Mouse (Mus musculus): Measurements from ENCODE around the gene Klhl29. TPM values are rescaled to one million over a fixed set of nuclear protein-coding genes. Genes with fewer than 3 reads are reported as not detected.

Gene Klhl29
- polyA plus RNA-seq, 1 experiment from 2014 or later, result 0.35 TPM

DNA sequence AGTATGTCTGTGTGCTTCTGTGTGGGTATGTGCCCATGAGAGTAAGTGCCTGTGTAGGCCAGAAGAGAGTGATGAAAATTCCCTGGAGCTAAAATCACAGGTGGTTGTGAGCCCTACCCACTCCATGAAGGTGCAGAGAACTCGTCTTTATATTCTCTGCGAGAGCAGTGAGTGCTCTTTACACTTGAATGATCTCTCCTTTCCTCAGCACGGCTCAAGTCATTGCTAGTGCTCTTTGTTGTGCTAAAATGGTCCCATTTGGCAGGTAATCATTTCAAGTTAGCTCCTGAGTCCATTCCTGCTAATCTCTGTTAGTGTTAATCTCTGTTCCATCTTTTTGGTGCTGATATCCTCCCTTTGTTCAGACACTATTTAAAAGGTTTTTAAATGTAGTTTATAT is 307.9 kb downstream of the Klhl29 start:
- Histone ChIP-seq H3K9me3 (ENCODE audit: control insufficient read depth, low read length) (no peaks in the 10 kb centered on the region), H3K27me3 (ENCODE audit: control insufficient read depth, insufficient read depth, low read depth, low read length) (no peaks in the 10 kb centered on the region), H3K4me1 (replicated peaks; ENCODE audit: control insufficient read depth, insufficient read depth, low read length) (no peaks in the 10 kb centered on the region), H3K4me2 (ENCODE audit: low read depth, low read length) (no peak overlapping the region), H3K36me3 (ENCODE audit: control insufficient read depth, insufficient read depth, low read length) (no peaks in the 10 kb centered on the region), H3K4me3 (ENCODE audit: low read length) (no peak overlapping the region), H3K9ac (ENCODE audit: low read length) (no peak overlapping the region), H3K27ac (ENCODE audit: low read length) (no peak overlapping the region)
- no peak for ATAC-seq (ENCODE audit: low read depth)
- 50% methylated on average over 3 of the region's 3 CpGs for WGBS

DNA sequence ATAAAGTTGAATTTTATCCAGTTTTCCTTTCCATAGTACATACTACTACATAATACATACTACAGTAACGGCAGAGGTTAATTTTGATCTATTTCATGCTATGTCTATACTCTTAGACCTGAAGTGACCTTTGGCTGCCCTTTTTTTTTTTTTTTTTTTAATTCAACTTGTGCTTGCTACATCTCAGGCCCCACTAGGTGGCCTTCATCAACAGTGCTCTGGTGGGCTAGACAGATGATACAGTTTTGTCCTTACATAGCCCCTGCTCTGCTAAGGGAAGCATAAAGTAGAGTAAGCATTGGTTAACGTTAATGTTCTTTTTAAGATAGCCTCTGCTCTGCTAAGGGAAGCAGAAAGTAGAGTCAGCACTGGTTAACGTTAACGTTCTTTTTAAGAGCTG is 327.4 kb downstream of the Klhl29 start:
- ATAC-seq (ENCODE audit: low read depth), result no peak
- no peak overlapping the region for H3K4me3 ChIP-seq (ENCODE audit: low read length)
- no peaks in the 10 kb centered on the region for H3K4me1 ChIP-seq (replicated peaks; ENCODE audit: control insufficient read depth, insufficient read depth, low read length)
- whole genome bisulfite sequencing, result 94% methylated on average over 4 of the region's 4 CpGs
- no peak overlapping the region for H3K27ac ChIP-seq (ENCODE audit: low read length)
- no peak overlapping the region for H3K9ac ChIP-seq (ENCODE audit: low read length)
- H3K9me3 ChIP-seq (ENCODE audit: control insufficient read depth, low read length), result peaks cover 22% of the 10 kb centered on the region
- H3K27me3 ChIP-seq (ENCODE audit: control insufficient read depth, insufficient read depth, low read depth, low read length), result no peaks in the 10 kb centered on the region
- no peak overlapping the region for H3K4me2 ChIP-seq (ENCODE audit: low read depth, low read length)
- peaks cover 10% of the 10 kb centered on the region; the same call in 1 of the 2 replicates for H3K36me3 ChIP-seq (ENCODE audit: control insufficient read depth, insufficient read depth, low read length)

DNA sequence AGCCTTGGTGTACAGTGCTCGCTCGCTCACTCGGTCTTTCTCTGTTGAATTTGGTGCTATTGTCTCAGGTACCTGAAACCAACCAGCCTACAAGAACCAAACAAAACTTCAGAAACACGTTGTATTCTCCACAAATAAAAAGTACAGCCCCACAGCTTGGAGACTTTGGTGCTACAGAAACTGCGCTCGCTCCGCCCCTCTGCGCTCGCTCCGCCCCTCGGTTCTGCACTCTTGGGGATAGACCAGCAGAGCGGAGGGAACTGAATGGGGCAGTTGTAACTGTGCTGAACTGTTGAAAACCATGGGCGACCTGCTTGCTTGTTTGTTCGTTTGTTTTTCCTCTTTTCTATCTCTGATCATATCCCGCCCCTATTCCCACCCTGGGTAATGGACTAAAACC is 331.3 kb downstream of the Klhl29 start:
- Histone ChIP-seq H3K9ac (ENCODE audit: low read length) (no peak overlapping the region), H3K36me3 (ENCODE audit: control insufficient read depth, insufficient read depth, low read length) (peaks cover 10% of the 10 kb centered on the region; the same call in 1 of the 2 replicates), H3K4me1 (replicated peaks; ENCODE audit: control insufficient read depth, insufficient read depth, low read length) (no peaks in the 10 kb centered on the region), H3K27ac (ENCODE audit: low read length) (no peak overlapping the region), H3K4me2 (ENCODE audit: low read depth, low read length) (no peak overlapping the region), H3K4me3 (ENCODE audit: low read length) (no peak overlapping the region), H3K27me3 (ENCODE audit: control insufficient read depth, insufficient read depth, low read depth, low read length) (no peaks in the 10 kb centered on the region), H3K9me3 (ENCODE audit: control insufficient read depth, low read length) (peaks cover under 1% of the 10 kb centered on the region; the same call in 1 of the 2 replicates)
- ATAC-seq (ENCODE audit: low read depth), result no peak
- 92% methylated on average over 15 of the region's 15 CpGs for WGBS

DNA sequence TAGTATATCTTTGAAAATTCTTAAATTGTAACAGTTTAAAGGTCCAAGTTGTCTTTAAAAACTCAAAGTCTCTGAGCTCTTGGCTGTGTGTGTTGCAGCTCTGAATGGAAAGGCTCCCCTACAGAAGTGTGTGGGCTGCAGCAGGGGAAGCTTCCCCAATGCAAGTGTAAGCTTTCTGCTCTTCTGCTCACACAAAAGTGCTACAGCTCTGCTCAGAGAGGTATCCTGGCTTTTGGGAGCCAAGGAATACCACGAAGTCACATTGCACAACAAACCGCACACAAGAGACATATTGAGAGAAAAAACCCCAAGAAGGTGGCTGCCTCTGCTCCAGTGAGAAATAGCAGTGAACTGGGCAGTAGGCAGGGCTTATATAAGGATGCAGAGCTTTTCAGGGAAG is 337.5 kb downstream of the Klhl29 start:
- Histone ChIP-seq H3K36me3 (ENCODE audit: control insufficient read depth, insufficient read depth, low read length) (peaks cover 6% of the 10 kb centered on the region; the same call in 1 of the 2 replicates), H3K4me3 (ENCODE audit: low read length) (no peak overlapping the region), H3K27ac (ENCODE audit: low read length) (no peak overlapping the region), H3K9me3 (ENCODE audit: control insufficient read depth, low read length) (no peaks in the 10 kb centered on the region), H3K4me1 (replicated peaks; ENCODE audit: control insufficient read depth, insufficient read depth, low read length) (no peaks in the 10 kb centered on the region), H3K4me2 (ENCODE audit: low read depth, low read length) (no peak overlapping the region), H3K9ac (ENCODE audit: low read length) (no peak overlapping the region), H3K27me3 (ENCODE audit: control insufficient read depth, insufficient read depth, low read depth, low read length) (no peaks in the 10 kb centered on the region)
- WGBS, result 88% methylated on average over 2 of the region's 2 CpGs
- ATAC-seq (ENCODE audit: low read depth), result no peak

DNA sequence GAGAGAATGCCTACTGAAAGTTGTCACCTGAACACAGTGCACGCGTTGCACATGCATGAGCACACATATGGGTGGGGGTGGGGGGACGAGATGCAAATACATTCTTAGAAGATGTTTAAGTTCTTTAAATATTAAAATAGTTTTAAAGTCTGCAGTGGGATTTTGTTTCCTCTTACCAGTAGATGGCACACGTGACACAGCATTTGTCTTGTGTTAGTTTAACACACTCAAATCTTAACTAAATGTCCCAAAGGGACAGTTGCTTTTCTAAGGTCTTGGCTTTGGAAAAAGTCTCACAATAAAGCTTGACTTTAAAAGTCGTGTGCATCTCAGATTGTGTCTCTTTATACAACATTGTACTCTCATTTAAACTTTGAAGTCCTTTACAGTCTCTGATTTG is 346.4 kb downstream of the Klhl29 start:
- Histone ChIP-seq H3K9ac (ENCODE audit: low read length) (no peak overlapping the region), H3K9me3 (ENCODE audit: control insufficient read depth, low read length) (no peaks in the 10 kb centered on the region), H3K4me1 (replicated peaks; ENCODE audit: control insufficient read depth, insufficient read depth, low read length) (no peaks in the 10 kb centered on the region), H3K4me2 (ENCODE audit: low read depth, low read length) (no peak overlapping the region), H3K27me3 (ENCODE audit: control insufficient read depth, insufficient read depth, low read depth, low read length) (no peaks in the 10 kb centered on the region), H3K27ac (ENCODE audit: low read length) (no peak overlapping the region), H3K36me3 (ENCODE audit: control insufficient read depth, insufficient read depth, low read length) (peaks cover 20% of the 10 kb centered on the region), H3K4me3 (ENCODE audit: low read length) (no peak overlapping the region)
- ATAC-seq (ENCODE audit: low read depth), result no peak
- WGBS, result 72% methylated on average over 5 of the region's 5 CpGs
